Mouse (Mus musculus): ENCODE data around the gene Pde11a. TPM values are rescaled to one million over a fixed set of nuclear protein-coding genes. Genes with fewer than 3 reads are reported as not detected.

Pde11a gene
- polyA plus RNA-seq, 1 experiment from 2014 or later: 1.5 TPM

- no peak for ATAC-seq (ENCODE audit: low FRiP score, low TSS enrichment)
- no peak overlapping the region for H3K4me2 ChIP-seq (replicated peaks; ENCODE audit: low read depth, low read length)
- WGBS: 84% methylated on average over 6 of the region's 6 CpGs
Observed at GRCm38 (mm10) chr2:76219540-76219939, 119.0 kb downstream of the Pde11a start.

GRCm38 (mm10) chr2:76216146-76216545 lies 122.4 kb downstream of the Pde11a start:
- 74% methylated on average over 7 of the region's 7 CpGs for WGBS
- Histone ChIP-seq H3K27ac (ENCODE audit: low read length) (no peak overlapping the region), H3K36me3 (ENCODE audit: insufficient read depth, low read length) (no peaks in the 10 kb centered on the region), H3K4me2 (replicated peaks; ENCODE audit: low read depth, low read length) (no peak overlapping the region), H3K27me3 (ENCODE audit: insufficient read depth, low read length) (no peaks in the 10 kb centered on the region), H3K4me1 (ENCODE audit: insufficient read depth, low read length) (no peaks in the 10 kb centered on the region), H3K4me3 (ENCODE audit: low read length) (no peak overlapping the region), H3K9ac (replicated peaks; ENCODE audit: low read length) (no peak overlapping the region), H3K9me3 (ENCODE audit: low read length) (no peaks in the 10 kb centered on the region)
- no peak for ATAC-seq (ENCODE audit: low FRiP score, low TSS enrichment)

More at GRCm38 (mm10) chr2:76219540-76219939, 119.0 kb downstream of the Pde11a start:
- no peak overlapping the region for H3K27ac ChIP-seq (ENCODE audit: low read length)
- no peaks in the 10 kb centered on the region for H3K27me3 ChIP-seq (ENCODE audit: insufficient read depth, low read length)
- H3K36me3 ChIP-seq (ENCODE audit: insufficient read depth, low read length): no peaks in the 10 kb centered on the region
- H3K4me1 ChIP-seq (ENCODE audit: insufficient read depth, low read length): no peaks in the 10 kb centered on the region
- H3K9ac ChIP-seq (replicated peaks; ENCODE audit: low read length): no peak overlapping the region
- H3K4me3 ChIP-seq (ENCODE audit: low read length): no peak overlapping the region
- H3K9me3 ChIP-seq (ENCODE audit: low read length): no peaks in the 10 kb centered on the region

GRCm38 (mm10) chr2:76215219-76215618 lies 123.4 kb downstream of the Pde11a start:
- H3K27me3 ChIP-seq (ENCODE audit: insufficient read depth, low read length): no peaks in the 10 kb centered on the region
- no peaks in the 10 kb centered on the region for H3K4me1 ChIP-seq (ENCODE audit: insufficient read depth, low read length)
- H3K27ac ChIP-seq (ENCODE audit: low read length): no peak overlapping the region
- no peaks in the 10 kb centered on the region for H3K9me3 ChIP-seq (ENCODE audit: low read length)
- H3K4me3 ChIP-seq (ENCODE audit: low read length): no peak overlapping the region
- no peak for ATAC-seq (ENCODE audit: low FRiP score, low TSS enrichment)
- no peak overlapping the region for H3K9ac ChIP-seq (replicated peaks; ENCODE audit: low read length)
- no peak overlapping the region for H3K4me2 ChIP-seq (replicated peaks; ENCODE audit: low read depth, low read length)
- 86% methylated on average over 9 of the region's 9 CpGs for WGBS
- H3K36me3 ChIP-seq (ENCODE audit: insufficient read depth, low read length): no peaks in the 10 kb centered on the region

GRCm38 (mm10) chr2:76185126-76185525 lies 153.4 kb downstream of the Pde11a start:
- no peak overlapping the region for H3K4me2 ChIP-seq (replicated peaks; ENCODE audit: low read depth, low read length)
- H3K27ac ChIP-seq (ENCODE audit: low read length): no peak overlapping the region
- no peaks in the 10 kb centered on the region for H3K4me1 ChIP-seq (ENCODE audit: insufficient read depth, low read length)
- H3K9me3 ChIP-seq (ENCODE audit: low read length): no peaks in the 10 kb centered on the region
- ATAC-seq (ENCODE audit: low FRiP score, low TSS enrichment): no peak
- H3K27me3 ChIP-seq (ENCODE audit: insufficient read depth, low read length): no peaks in the 10 kb centered on the region
- no peak overlapping the region for H3K9ac ChIP-seq (replicated peaks; ENCODE audit: low read length)
- H3K36me3 ChIP-seq (ENCODE audit: insufficient read depth, low read length): no peaks in the 10 kb centered on the region
- WGBS: 75% methylated on average over 1 of the region's 1 CpGs
- H3K4me3 ChIP-seq (ENCODE audit: low read length): no peak overlapping the region

- ATAC-seq (ENCODE audit: low FRiP score, low TSS enrichment): no peak
- Histone ChIP-seq H3K9me3 (ENCODE audit: low read length) (no peaks in the 10 kb centered on the region), H3K27me3 (ENCODE audit: insufficient read depth, low read length) (no peaks in the 10 kb centered on the region), H3K27ac (ENCODE audit: low read length) (no peak overlapping the region), H3K9ac (replicated peaks; ENCODE audit: low read length) (no peak overlapping the region), H3K4me2 (replicated peaks; ENCODE audit: low read depth, low read length) (no peak overlapping the region), H3K4me3 (ENCODE audit: low read length) (no peak overlapping the region), H3K36me3 (ENCODE audit: insufficient read depth, low read length) (no peaks in the 10 kb centered on the region), H3K4me1 (ENCODE audit: insufficient read depth, low read length) (0 out of 2 replicates have a peak, but pooled peaks cover 2% of the 10 kb centered on the region)
- WGBS: 77% methylated on average over 4 of the region's 4 CpGs
Observed at GRCm38 (mm10) chr2:76162822-76163221, 175.8 kb downstream of the Pde11a start.

GRCm38 (mm10) chr2:76158973-76159372 lies 179.6 kb downstream of the Pde11a start:
- no peak overlapping the region for H3K4me3 ChIP-seq (ENCODE audit: low read length)
- H3K9me3 ChIP-seq (ENCODE audit: low read length): no peaks in the 10 kb centered on the region
- H3K27ac ChIP-seq (ENCODE audit: low read length): no peak overlapping the region
- no peaks in the 10 kb centered on the region for H3K36me3 ChIP-seq (ENCODE audit: insufficient read depth, low read length)
- no peaks in the 10 kb centered on the region for H3K27me3 ChIP-seq (ENCODE audit: insufficient read depth, low read length)
- H3K4me2 ChIP-seq (replicated peaks; ENCODE audit: low read depth, low read length): no peak overlapping the region
- ATAC-seq (ENCODE audit: low FRiP score, low TSS enrichment): no peak
- no peak overlapping the region for H3K9ac ChIP-seq (replicated peaks; ENCODE audit: low read length)
- 0 out of 2 replicates have a peak, but pooled peaks cover 2% of the 10 kb centered on the region for H3K4me1 ChIP-seq (ENCODE audit: insufficient read depth, low read length)
- WGBS: 40% methylated on average over 2 of the region's 2 CpGs

GRCm38 (mm10) chr2:76141136-76141535 lies 197.4 kb downstream of the Pde11a start:
- H3K9me3 ChIP-seq (ENCODE audit: low read length): no peaks in the 10 kb centered on the region
- H3K9ac ChIP-seq (replicated peaks; ENCODE audit: low read length): no peak overlapping the region
- H3K36me3 ChIP-seq (ENCODE audit: insufficient read depth, low read length): no peaks in the 10 kb centered on the region
- no peak overlapping the region for H3K4me2 ChIP-seq (replicated peaks; ENCODE audit: low read depth, low read length)
- H3K27me3 ChIP-seq (ENCODE audit: insufficient read depth, low read length): no peaks in the 10 kb centered on the region
- H3K4me3 ChIP-seq (ENCODE audit: low read length): no peak overlapping the region
- H3K27ac ChIP-seq (ENCODE audit: low read length): no peak overlapping the region
- 80% methylated on average over 10 of the region's 10 CpGs for WGBS
- H3K4me1 ChIP-seq (ENCODE audit: insufficient read depth, low read length): no peaks in the 10 kb centered on the region
- ATAC-seq (ENCODE audit: low FRiP score, low TSS enrichment): no peak

- ATAC-seq (ENCODE audit: low FRiP score, low TSS enrichment): no peak
- no peak overlapping the region for H3K9ac ChIP-seq (replicated peaks; ENCODE audit: low read length)
- H3K4me3 ChIP-seq (ENCODE audit: low read length): no peak overlapping the region
- H3K4me1 ChIP-seq (ENCODE audit: insufficient read depth, low read length): peaks cover 5% of the 10 kb centered on the region; the same call in 1 of the 2 replicates
- no peak overlapping the region for H3K4me2 ChIP-seq (replicated peaks; ENCODE audit: low read depth, low read length)
- H3K36me3 ChIP-seq (ENCODE audit: insufficient read depth, low read length): no peaks in the 10 kb centered on the region
- H3K9me3 ChIP-seq (ENCODE audit: low read length): no peaks in the 10 kb centered on the region
- no peak overlapping the region for H3K27ac ChIP-seq (ENCODE audit: low read length)
- WGBS: 49% methylated on average over 3 of the region's 3 CpGs
- no peaks in the 10 kb centered on the region for H3K27me3 ChIP-seq (ENCODE audit: insufficient read depth, low read length)
Observed at GRCm38 (mm10) chr2:76132983-76133382, 205.6 kb downstream of the Pde11a start.

- H3K4me2 ChIP-seq (replicated peaks; ENCODE audit: low read depth, low read length): no peak overlapping the region
- H3K4me3 ChIP-seq (ENCODE audit: low read length): no peak overlapping the region
- H3K27me3 ChIP-seq (ENCODE audit: insufficient read depth, low read length): no peaks in the 10 kb centered on the region
- no peak overlapping the region for H3K27ac ChIP-seq (ENCODE audit: low read length)
- 40% methylated on average over 12 of the region's 12 CpGs for whole genome bisulfite sequencing
- no peaks in the 10 kb centered on the region for H3K36me3 ChIP-seq (ENCODE audit: insufficient read depth, low read length)
- H3K9ac ChIP-seq (replicated peaks; ENCODE audit: low read length): no peak overlapping the region
- no peak for ATAC-seq (ENCODE audit: low FRiP score, low TSS enrichment)
- no peaks in the 10 kb centered on the region for H3K9me3 ChIP-seq (ENCODE audit: low read length)
- H3K4me1 ChIP-seq (ENCODE audit: insufficient read depth, low read length): peaks cover 5% of the 10 kb centered on the region; the same call in 1 of the 2 replicates
Observed at GRCm38 (mm10) chr2:76129933-76130627, 208.5 kb downstream of the Pde11a start.

GRCm38 (mm10) chr2:76129058-76129437 lies 209.5 kb downstream of the Pde11a start:
- Histone ChIP-seq H3K4me1 (ENCODE audit: insufficient read depth, low read length) (peaks cover 5% of the 10 kb centered on the region; the same call in 1 of the 2 replicates), H3K4me2 (replicated peaks; ENCODE audit: low read depth, low read length) (peak overlapping the region; percentile 24), H3K9ac (replicated peaks; ENCODE audit: low read length) (no peak overlapping the region; the same call in 1 of the 2 replicates), H3K9me3 (ENCODE audit: low read length) (no peaks in the 10 kb centered on the region), H3K27me3 (ENCODE audit: insufficient read depth, low read length) (no peaks in the 10 kb centered on the region), H3K36me3 (ENCODE audit: insufficient read depth, low read length) (no peaks in the 10 kb centered on the region), H3K27ac (ENCODE audit: low read length) (no peak overlapping the region), H3K4me3 (ENCODE audit: low read length) (peak overlapping the region; percentile 14; the same call in 1 of the 2 replicates)
- 30% methylated on average over 8 of the region's 8 CpGs for WGBS
- ATAC-seq (ENCODE audit: low FRiP score, low TSS enrichment): no peak

Measured in kidney, embryonic 16.5 days (tissue).